Mouse (Mus musculus): ENCODE data around the gene Ralgps1. TPM values are rescaled to one million over a fixed set of nuclear protein-coding genes. Genes with fewer than 3 reads are reported as not detected.
A peak's percentile ranks its signal among the peaks of the same experiment; 100 is the strongest.

Ralgps1 gene
- polyA plus RNA-seq, 1 experiment from 2014 or later = 32.0 TPM

- WGBS = 96% methylated on average over 3 of the region's 3 CpGs
- H3K4me1 ChIP-seq (ENCODE audit: control insufficient read depth, insufficient read depth, low read depth, low read length) = peaks cover 5% of the 10 kb centered on the region; the same call in 1 of the 2 replicates
- ATAC-seq = no peak
- H3K4me3 ChIP-seq (ENCODE audit: low read length) = no peak overlapping the region
- H3K4me2 ChIP-seq (ENCODE audit: low read length) = no peak overlapping the region
- H3K9ac ChIP-seq (ENCODE audit: low read depth, low read length) = no peak overlapping the region
- no peaks in the 10 kb centered on the region for H3K27me3 ChIP-seq (replicated peaks; ENCODE audit: control insufficient read depth, insufficient read depth, low read length)
- H3K27ac ChIP-seq (ENCODE audit: low read depth, low read length) = no peak overlapping the region
- H3K9me3 ChIP-seq (ENCODE audit: control insufficient read depth, low read length) = no peaks in the 10 kb centered on the region
- H3K36me3 ChIP-seq (ENCODE audit: control insufficient read depth, insufficient read depth, low read length) = peaks cover 6% of the 10 kb centered on the region; the same call in 1 of the 2 replicates
Observed at GRCm38 (mm10) chr2:33167060-33167459, 204.2 kb downstream of the Ralgps1 start.

- H3K4me2 ChIP-seq (ENCODE audit: low read length) = no peak overlapping the region
- ATAC-seq = no peak
- no peak overlapping the region for H3K9ac ChIP-seq (ENCODE audit: low read depth, low read length)
- no peaks in the 10 kb centered on the region for H3K9me3 ChIP-seq (ENCODE audit: control insufficient read depth, low read length)
- H3K36me3 ChIP-seq (ENCODE audit: control insufficient read depth, insufficient read depth, low read length) = peaks cover 6% of the 10 kb centered on the region; the same call in 1 of the 2 replicates
- H3K27ac ChIP-seq (ENCODE audit: low read depth, low read length) = peak overlapping the region; percentile 58
- peaks cover 5% of the 10 kb centered on the region; the same call in 1 of the 2 replicates for H3K4me1 ChIP-seq (ENCODE audit: control insufficient read depth, insufficient read depth, low read depth, low read length)
- WGBS = 43% methylated on average over 7 of the region's 7 CpGs
- H3K4me3 ChIP-seq (ENCODE audit: low read length) = no peak overlapping the region
- H3K27me3 ChIP-seq (replicated peaks; ENCODE audit: control insufficient read depth, insufficient read depth, low read length) = no peaks in the 10 kb centered on the region
Observed at GRCm38 (mm10) chr2:33165710-33166374, 205.4 kb downstream of the Ralgps1 start.

GRCm38 (mm10) chr2:33165229-33165628, 206.1 kb downstream of the Ralgps1 start:
- peaks cover 5% of the 10 kb centered on the region; the same call in 1 of the 2 replicates for H3K4me1 ChIP-seq (ENCODE audit: control insufficient read depth, insufficient read depth, low read depth, low read length)
- 76% methylated on average over 4 of the region's 4 CpGs for whole genome bisulfite sequencing
- H3K9ac ChIP-seq (ENCODE audit: low read depth, low read length) = no peak overlapping the region
- no peak overlapping the region for H3K4me2 ChIP-seq (ENCODE audit: low read length)
- ATAC-seq = no peak
- no peak overlapping the region for H3K4me3 ChIP-seq (ENCODE audit: low read length)
- no peaks in the 10 kb centered on the region for H3K9me3 ChIP-seq (ENCODE audit: control insufficient read depth, low read length)
- H3K27ac ChIP-seq (ENCODE audit: low read depth, low read length) = peak overlapping the region; percentile 58
- H3K36me3 ChIP-seq (ENCODE audit: control insufficient read depth, insufficient read depth, low read length) = 0 out of 2 replicates have a peak, but pooled peaks cover 3% of the 10 kb centered on the region
- H3K27me3 ChIP-seq (replicated peaks; ENCODE audit: control insufficient read depth, insufficient read depth, low read length) = no peaks in the 10 kb centered on the region

- 0 out of 2 replicates have a peak, but pooled peaks cover 3% of the 10 kb centered on the region for H3K36me3 ChIP-seq (ENCODE audit: control insufficient read depth, insufficient read depth, low read length)
- 49% methylated on average over 3 of the region's 3 CpGs for WGBS
- H3K4me1 ChIP-seq (ENCODE audit: control insufficient read depth, insufficient read depth, low read depth, low read length) = peaks cover 5% of the 10 kb centered on the region; the same call in 1 of the 2 replicates
Observed at GRCm38 (mm10) chr2:33164646-33165045, 206.6 kb downstream of the Ralgps1 start.

GRCm38 (mm10) chr2:33162126-33162525, 209.2 kb downstream of the Ralgps1 start:
- no peak for ATAC-seq
- WGBS = 79% methylated on average over 2 of the region's 2 CpGs
- H3K36me3 ChIP-seq (ENCODE audit: control insufficient read depth, insufficient read depth, low read length) = peaks cover 6% of the 10 kb centered on the region

More at GRCm38 (mm10) chr2:33164646-33165045, 206.6 kb downstream of the Ralgps1 start:
- Histone ChIP-seq H3K4me2 (ENCODE audit: low read length) (no peak overlapping the region), H3K9ac (ENCODE audit: low read depth, low read length) (no peak overlapping the region), H3K4me3 (ENCODE audit: low read length) (no peak overlapping the region), H3K27ac (ENCODE audit: low read depth, low read length) (no peak overlapping the region), H3K27me3 (replicated peaks; ENCODE audit: control insufficient read depth, insufficient read depth, low read length) (no peaks in the 10 kb centered on the region), H3K9me3 (ENCODE audit: control insufficient read depth, low read length) (no peaks in the 10 kb centered on the region)
- ATAC-seq = no peak

GRCm38 (mm10) chr2:33160326-33160973, 210.8 kb downstream of the Ralgps1 start:
- peaks cover 2% of the 10 kb centered on the region; the same call in 1 of the 2 replicates for H3K4me1 ChIP-seq (ENCODE audit: control insufficient read depth, insufficient read depth, low read depth, low read length)
- H3K4me3 ChIP-seq (ENCODE audit: low read length) = no peak overlapping the region
- H3K9me3 ChIP-seq (ENCODE audit: control insufficient read depth, low read length) = no peaks in the 10 kb centered on the region
- no peaks in the 10 kb centered on the region for H3K27me3 ChIP-seq (replicated peaks; ENCODE audit: control insufficient read depth, insufficient read depth, low read length)
- no peak for ATAC-seq
- no peak overlapping the region for H3K4me2 ChIP-seq (ENCODE audit: low read length)
- WGBS = 79% methylated on average over 11 of the region's 12 CpGs
- peaks cover 6% of the 10 kb centered on the region for H3K36me3 ChIP-seq (ENCODE audit: control insufficient read depth, insufficient read depth, low read length)
- no peak overlapping the region for H3K9ac ChIP-seq (ENCODE audit: low read depth, low read length)
- no peak overlapping the region for H3K27ac ChIP-seq (ENCODE audit: low read depth, low read length)

More at GRCm38 (mm10) chr2:33162126-33162525, 209.2 kb downstream of the Ralgps1 start:
- Histone ChIP-seq H3K27ac (ENCODE audit: low read depth, low read length) (no peak overlapping the region), H3K4me3 (ENCODE audit: low read length) (no peak overlapping the region), H3K9me3 (ENCODE audit: control insufficient read depth, low read length) (no peaks in the 10 kb centered on the region), H3K27me3 (replicated peaks; ENCODE audit: control insufficient read depth, insufficient read depth, low read length) (no peaks in the 10 kb centered on the region), H3K4me1 (ENCODE audit: control insufficient read depth, insufficient read depth, low read depth, low read length) (peaks cover 5% of the 10 kb centered on the region; the same call in 1 of the 2 replicates), H3K9ac (ENCODE audit: low read depth, low read length) (no peak overlapping the region), H3K4me2 (ENCODE audit: low read length) (no peak overlapping the region)

- H3K9ac ChIP-seq (ENCODE audit: low read depth, low read length) = no peak overlapping the region
- no peaks in the 10 kb centered on the region; the same call in 1 of the 2 replicates for H3K4me1 ChIP-seq (ENCODE audit: control insufficient read depth, insufficient read depth, low read depth, low read length)
- WGBS = 85% methylated on average over 7 of the region's 7 CpGs
- ATAC-seq = no peak
- no peak overlapping the region for H3K4me3 ChIP-seq (ENCODE audit: low read length)
- no peaks in the 10 kb centered on the region for H3K27me3 ChIP-seq (replicated peaks; ENCODE audit: control insufficient read depth, insufficient read depth, low read length)
- no peak overlapping the region for H3K27ac ChIP-seq (ENCODE audit: low read depth, low read length)
- H3K36me3 ChIP-seq (ENCODE audit: control insufficient read depth, insufficient read depth, low read length) = peaks cover 6% of the 10 kb centered on the region
- no peaks in the 10 kb centered on the region for H3K9me3 ChIP-seq (ENCODE audit: control insufficient read depth, low read length)
- no peak overlapping the region for H3K4me2 ChIP-seq (ENCODE audit: low read length)
Observed at GRCm38 (mm10) chr2:33159593-33159992, 211.7 kb downstream of the Ralgps1 start.

- H3K27ac ChIP-seq (ENCODE audit: low read depth, low read length) = no peak overlapping the region
- ATAC-seq = no peak
- no peaks in the 10 kb centered on the region for H3K9me3 ChIP-seq (ENCODE audit: control insufficient read depth, low read length)
- no peak overlapping the region; the same call in 1 of the 2 replicates for H3K9ac ChIP-seq (ENCODE audit: low read depth, low read length)
- no peak overlapping the region for H3K4me3 ChIP-seq (ENCODE audit: low read length)
- H3K4me1 ChIP-seq (ENCODE audit: control insufficient read depth, insufficient read depth, low read depth, low read length) = no peaks in the 10 kb centered on the region
- H3K36me3 ChIP-seq (ENCODE audit: control insufficient read depth, insufficient read depth, low read length) = peaks cover 9% of the 10 kb centered on the region
- no peak overlapping the region for H3K4me2 ChIP-seq (ENCODE audit: low read length)
- 91% methylated on average over 6 of the region's 6 CpGs for WGBS
- H3K27me3 ChIP-seq (replicated peaks; ENCODE audit: control insufficient read depth, insufficient read depth, low read length) = no peaks in the 10 kb centered on the region
Observed at GRCm38 (mm10) chr2:33158895-33159294, 212.4 kb downstream of the Ralgps1 start.

- H3K4me3 ChIP-seq (ENCODE audit: low read length) = no peak overlapping the region
- no peaks in the 10 kb centered on the region for H3K27me3 ChIP-seq (replicated peaks; ENCODE audit: control insufficient read depth, insufficient read depth, low read length)
- H3K9ac ChIP-seq (ENCODE audit: low read depth, low read length) = no peak overlapping the region
- no peak overlapping the region for H3K27ac ChIP-seq (ENCODE audit: low read depth, low read length)
- peaks cover 13% of the 10 kb centered on the region for H3K36me3 ChIP-seq (ENCODE audit: control insufficient read depth, insufficient read depth, low read length)
- no peaks in the 10 kb centered on the region for H3K4me1 ChIP-seq (ENCODE audit: control insufficient read depth, insufficient read depth, low read depth, low read length)
- no peak overlapping the region for H3K4me2 ChIP-seq (ENCODE audit: low read length)
- H3K9me3 ChIP-seq (ENCODE audit: control insufficient read depth, low read length) = no peaks in the 10 kb centered on the region
- WGBS = 75% methylated on average over 5 of the region's 5 CpGs
- ATAC-seq = no peak
Observed at GRCm38 (mm10) chr2:33156283-33156781, 215.0 kb downstream of the Ralgps1 start.
